Mouse (Mus musculus) ovary, adult 2 months (tissue): ENCODE data around the gene Gm7954. TPM values are rescaled to one million over a fixed set of nuclear protein-coding genes. Genes with fewer than 3 reads are reported as not detected.

Source experiments
- polyA plus RNA-seq: library from polyadenylated mRNA; depleted of rRNA; stranded (reverse); fragments of >200 nt; gene quantifications from 2 replicates; pipeline ENCODE4 v1.2.3, GENCODE M21; 2012; rRNA removed

Gene Gm7954
- not detected in 2 replicates for polyA plus RNA-seq

GRCm38 (mm10) chr14:41453418-41453817 lies at the start of gene Gm7954:
Gene Gm7954 (minus strand): TSS chr14:41453518.

GRCm38 (mm10) chr14:41489385-41489784 lies 36.1 kb upstream of the Gm7954 start, which contains the start of gene Gm3486:
Gene Gm3486 (minus strand): TSS chr14:41489485.

GRCm38 (mm10) chr14:41408181-41408580 lies 45.1 kb downstream of the Gm7954 start, which contains the start of gene Gm6482:
Gene Gm6482 (minus strand): TSS chr14:41408281.

Other genes with a start within 250 kb of the Gm7954 start
- not detected in 2 replicates for gene Gm2832, start 174.7 kb downstream of the Gm7954 start, polyA plus RNA-seq
- gene Gm5798, start 104.9 kb downstream of the Gm7954 start, polyA plus RNA-seq, result not detected in 2 replicates
- not detected in 2 replicates for gene Gm7945, start 67.1 kb downstream of the Gm7954 start, polyA plus RNA-seq
- gene Gm6482, start 45.2 kb downstream of the Gm7954 start, polyA plus RNA-seq, result not detected in 2 replicates
- gene Gm3486, start 36.0 kb upstream of the Gm7954 start, polyA plus RNA-seq, result not detected in 2 replicates
- gene Gm7970, start 102.1 kb upstream of the Gm7954 start, polyA plus RNA-seq, result not detected in 2 replicates
- gene 1700049E17Rik2, start 119.7 kb upstream of the Gm7954 start, polyA plus RNA-seq, result not detected in 2 replicates
- not detected in 2 replicates for gene Gm3072, start 171.1 kb upstream of the Gm7954 start, polyA plus RNA-seq
- not detected in 2 replicates for gene Gm3676, start 193.0 kb upstream of the Gm7954 start, polyA plus RNA-seq
- not detected in 2 replicates for gene Gm8068, start 248.4 kb upstream of the Gm7954 start, polyA plus RNA-seq